Mouse (Mus musculus): ENCODE measurements around the gene Ncbp3.

GRCm38 (mm10) chr11:73052795-73053194, 5.2 kb downstream of the Ncbp3 start:
- TF ChIP-seq CTCF (IDR thresholded peaks at IDR 0.05; ENCODE audit: insufficient read depth, low read depth, low read length) (no peak), POLR2A (IDR thresholded peaks at IDR 0.05; ENCODE audit: insufficient read depth, low read depth, low read length) (no peak)
